Mouse (Mus musculus) layer of hippocampus, adult 9-11 months (tissue): ENCODE measurements at regions not wholly inside any gene's neighbourhood (a gene's known extent, or its start where the extent isn't known, plus 50 kb on each side); places are given as distances from the start of the nearest gene placed in this dataset.

Source experiments
- DNase-seq: peaks from one replicate; pipeline ENCODE4 v3.0.0; 2022

DNA sequence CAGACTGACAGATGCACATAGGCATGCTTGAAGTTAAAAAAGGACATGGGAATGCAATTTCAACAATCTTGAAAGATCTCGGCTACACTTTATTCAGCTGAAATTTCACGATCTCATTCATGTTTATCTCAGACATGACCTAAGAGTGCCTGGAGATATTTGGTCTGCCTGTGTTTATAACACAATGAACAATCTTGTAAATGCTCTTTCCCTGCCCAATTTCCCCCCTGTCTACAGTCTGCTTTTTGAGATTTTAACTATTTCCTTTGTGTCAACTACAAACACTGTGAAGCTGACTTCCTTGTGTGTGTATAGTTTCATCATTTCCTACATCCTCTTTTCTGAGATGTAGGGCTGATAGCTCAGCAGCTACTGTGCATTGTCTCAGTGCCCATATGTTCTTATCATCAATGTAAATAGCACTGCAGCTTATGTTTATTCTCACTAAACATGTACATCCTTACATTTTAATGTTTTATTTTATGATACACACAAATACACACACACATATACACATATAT, 319.4 kb upstream of the A1bg start:
- no peak for DNase-seq

DNA sequence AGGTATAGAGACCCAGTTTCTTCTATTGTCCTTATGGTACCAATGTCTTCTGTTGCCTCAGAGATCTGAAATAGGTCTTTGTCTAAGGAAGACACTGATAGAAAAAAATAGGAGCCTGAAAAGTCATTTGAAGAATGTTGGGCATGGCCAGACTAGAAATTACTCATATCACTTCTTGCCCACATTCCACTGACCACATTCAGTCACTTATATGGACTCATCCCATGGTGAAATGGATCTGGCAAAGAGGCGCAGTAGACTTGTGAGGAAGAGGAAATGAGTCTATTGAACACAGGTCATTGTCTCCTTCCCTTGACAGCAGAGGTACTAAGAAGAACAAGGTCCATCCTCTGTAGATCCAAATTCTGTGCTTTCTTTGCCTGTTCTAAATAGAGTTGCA, 318.9 kb upstream of the A1bg start:
- DNase-seq, result no peak

DNA sequence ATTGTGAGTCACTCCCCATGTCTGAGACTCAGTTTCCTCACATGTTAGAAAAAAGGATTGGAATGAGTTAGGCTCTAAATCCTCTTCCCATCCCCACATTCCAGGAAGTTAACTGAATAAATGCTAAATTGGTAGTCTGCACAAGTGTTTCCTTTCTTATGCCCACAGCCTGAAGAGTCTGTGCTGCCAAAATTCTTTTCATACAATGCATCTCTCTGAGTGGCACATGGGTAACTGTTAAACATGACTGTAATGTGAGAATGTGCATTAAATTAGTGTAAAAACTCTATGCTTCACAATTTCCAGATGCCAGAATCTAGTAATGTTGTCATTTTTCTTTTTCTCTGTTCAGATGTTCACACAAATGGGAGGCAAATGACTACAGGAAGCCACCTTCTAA, 317.5 kb upstream of the A1bg start:
- no peak for DNase-seq

DNA sequence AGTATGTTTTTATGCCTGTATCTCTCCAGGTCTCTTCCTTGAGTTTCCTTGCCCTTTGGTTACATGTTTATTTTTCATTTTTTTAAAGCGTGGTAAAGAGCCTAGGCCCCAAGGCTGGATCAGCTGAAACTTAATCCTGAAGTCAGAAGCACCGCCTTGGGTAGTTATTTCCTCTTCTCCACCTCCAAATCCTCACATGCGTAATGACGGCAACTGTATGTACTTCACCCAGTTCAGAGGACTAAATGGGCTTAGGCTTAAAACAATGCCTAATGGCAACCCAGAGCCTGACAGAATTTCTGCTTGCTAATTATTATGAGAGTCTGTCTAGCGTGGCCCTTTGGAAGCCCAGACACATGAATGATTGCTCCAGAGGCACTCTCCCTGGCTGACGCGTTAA, 316.6 kb upstream of the A1bg start:
- no peak for DNase-seq

DNA sequence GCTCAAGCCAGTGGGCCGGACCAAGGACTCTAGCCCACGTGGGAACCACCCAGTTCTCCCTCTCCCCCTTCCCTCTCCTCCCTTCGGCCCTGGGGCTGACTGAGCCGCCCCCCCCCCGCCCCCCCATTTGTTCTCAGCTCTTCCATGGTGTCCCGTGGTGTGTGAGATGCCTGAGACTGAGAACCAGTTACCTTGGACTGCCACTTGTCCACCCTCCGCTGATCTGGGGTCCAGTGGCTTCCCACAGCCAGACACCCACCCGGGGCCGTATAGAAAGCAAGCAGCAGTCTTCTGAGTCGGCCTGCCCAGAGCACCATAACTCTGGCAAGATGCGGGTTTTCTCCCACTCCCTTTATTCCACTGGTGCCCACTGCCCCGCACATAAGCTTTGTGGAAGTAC, 316.2 kb upstream of the A1bg start:
- no peak for DNase-seq

DNA sequence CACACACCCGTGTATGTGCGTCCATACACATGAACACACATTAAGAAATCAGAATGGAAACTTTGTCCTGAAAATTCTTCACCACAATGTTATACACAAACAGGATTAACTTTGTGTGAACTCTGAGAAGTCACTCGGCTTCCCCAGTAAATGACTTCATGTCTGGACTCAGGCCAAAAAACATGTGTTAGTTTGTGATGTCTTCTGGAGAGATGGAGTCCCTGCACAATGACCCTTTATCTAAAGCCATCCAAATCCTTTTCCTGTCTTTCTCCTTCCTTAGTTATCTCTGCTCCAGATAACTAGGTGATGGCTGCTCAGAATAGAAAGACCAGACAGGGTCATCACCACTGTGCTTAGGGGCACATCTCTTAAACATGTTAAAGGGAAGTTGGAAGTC, 306.8 kb upstream of the A1bg start:
- DNase-seq, result no peak

DNA sequence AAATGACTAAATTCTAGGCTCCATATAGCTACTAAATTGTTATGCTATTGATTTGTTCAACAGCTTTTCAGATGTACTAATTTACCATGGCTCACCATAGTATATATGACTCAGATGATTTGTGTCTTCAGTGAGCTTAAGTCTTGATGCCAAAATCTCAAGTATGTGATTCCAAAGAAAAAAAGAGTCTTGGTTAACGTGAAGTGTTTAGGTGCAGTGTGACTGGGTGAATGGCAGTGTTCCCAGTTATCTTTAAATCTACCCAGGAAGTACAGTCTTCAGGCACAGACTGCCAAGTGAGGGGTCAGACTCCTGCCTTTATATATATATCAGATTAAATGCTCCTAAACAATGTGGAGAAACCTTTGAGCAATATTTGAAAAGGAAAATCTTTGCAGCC, 300.1 kb upstream of the A1bg start:
- no peak for DNase-seq

DNA sequence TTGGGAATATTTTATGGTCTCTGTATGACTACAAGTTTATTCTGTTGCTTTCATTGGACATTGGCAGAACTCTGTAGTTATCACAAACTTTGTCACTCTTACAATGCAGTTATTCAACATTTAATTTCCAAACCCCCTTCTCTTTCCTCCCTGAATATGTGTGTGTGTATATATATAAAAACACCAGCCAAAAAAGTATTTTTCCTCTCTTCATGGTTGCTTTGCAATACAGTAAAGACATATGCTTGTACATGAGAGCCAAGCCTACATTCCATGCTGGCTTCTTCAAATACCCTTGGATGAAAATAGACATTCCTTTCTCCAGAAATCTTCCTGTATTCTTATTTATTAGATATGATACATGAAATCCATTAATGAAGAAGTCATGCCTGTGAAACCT, 287.3 kb upstream of the A1bg start:
- no peak for DNase-seq

DNA sequence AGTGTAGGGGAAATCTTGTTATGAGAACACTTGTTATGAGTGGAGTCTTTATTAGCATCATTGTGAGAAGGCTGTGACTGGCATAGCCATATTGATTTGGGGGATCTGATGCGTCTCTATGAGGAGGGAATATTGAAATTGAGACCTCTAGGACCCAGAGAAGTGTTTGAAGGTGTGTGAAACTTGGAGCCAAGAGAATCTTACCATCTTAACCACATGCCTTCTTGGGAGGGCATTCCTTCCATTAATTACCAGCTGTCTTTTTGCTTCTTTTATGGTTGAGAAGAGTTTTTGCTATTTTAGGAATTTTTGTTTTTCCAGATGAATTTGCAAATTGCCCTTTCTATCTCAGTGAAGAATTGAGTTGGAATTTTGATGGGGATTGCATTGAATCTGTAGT, 267.2 kb upstream of the A1bg start:
- DNase-seq, result no peak

DNA sequence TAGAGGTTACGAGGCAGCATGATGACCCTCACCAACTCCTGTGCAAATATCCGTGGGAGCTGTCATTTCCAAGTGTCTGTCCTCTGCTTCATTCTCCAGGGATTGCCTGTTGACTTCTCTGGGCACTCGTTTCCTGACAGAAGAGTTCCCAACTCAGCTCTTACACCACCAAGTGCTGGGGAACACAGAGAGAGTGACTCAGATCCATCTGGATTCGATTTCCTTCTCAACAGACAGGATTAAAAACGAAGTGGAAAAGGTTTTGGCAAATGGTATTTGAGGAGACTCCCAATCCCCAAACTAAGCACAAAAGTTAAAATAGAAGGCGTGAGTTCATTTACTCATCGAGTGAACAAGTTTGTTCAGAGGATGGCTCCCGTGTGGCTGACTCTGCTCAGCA, 266.7 kb upstream of the A1bg start:
- no peak for DNase-seq

DNA sequence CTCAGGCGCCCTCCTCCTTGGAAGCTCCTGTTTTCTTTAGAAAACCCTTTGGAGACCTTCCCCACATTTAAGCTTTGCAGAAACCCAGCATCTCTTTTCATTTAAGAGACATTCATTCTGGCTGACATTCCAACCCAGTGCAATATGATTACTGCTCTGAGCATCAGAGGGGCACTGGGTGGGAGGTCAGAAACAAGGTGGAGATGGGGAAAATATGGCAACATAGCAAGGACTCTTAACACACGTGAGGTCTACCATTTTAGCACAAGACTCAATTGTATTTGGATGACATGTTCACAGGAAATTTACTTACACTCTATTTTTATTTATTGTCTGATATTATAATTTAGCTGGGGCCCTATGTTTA, 261.8 kb upstream of the A1bg start:
- DNase-seq, result no peak

DNA sequence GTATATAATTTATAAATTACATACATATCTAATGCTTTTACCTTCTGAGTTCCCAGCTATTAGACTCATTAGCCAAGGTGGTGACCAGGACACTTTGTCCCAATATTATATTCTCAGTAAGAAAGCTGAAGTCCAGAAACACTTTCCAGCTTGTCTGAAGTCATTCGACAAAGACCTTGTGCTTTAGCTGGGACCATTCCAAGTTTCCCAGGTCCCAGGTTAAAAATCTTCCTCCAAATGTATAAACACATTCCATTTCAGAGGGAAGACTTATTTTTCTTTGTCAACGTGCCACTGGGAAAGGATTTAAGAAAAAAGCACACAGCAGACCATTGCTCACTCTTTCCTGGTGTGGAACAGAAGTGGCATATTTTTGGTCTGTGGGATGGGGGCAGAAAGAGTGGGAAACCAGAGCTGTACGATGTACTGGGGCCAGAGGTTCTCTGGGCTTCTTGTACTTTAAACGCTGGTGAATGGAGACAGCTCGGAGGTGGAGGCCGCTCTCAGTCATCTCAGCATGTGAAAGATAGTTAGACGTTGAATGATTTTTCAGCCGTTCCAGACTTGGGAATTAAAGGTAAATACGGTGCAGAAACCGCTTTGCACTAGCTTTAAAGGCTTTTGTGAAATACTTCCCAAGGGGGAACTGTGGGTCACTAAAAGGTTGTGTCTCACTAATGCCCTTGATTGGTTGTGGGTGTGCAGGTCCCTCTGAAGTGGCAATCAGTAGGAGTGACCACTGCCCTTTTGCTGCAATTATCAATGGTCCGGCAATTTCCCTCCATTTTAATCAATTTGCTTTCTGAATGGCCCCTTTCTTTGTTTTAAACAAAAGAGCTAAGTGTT, 261.2 kb upstream of the A1bg start:
- no peak for DNase-seq

DNA sequence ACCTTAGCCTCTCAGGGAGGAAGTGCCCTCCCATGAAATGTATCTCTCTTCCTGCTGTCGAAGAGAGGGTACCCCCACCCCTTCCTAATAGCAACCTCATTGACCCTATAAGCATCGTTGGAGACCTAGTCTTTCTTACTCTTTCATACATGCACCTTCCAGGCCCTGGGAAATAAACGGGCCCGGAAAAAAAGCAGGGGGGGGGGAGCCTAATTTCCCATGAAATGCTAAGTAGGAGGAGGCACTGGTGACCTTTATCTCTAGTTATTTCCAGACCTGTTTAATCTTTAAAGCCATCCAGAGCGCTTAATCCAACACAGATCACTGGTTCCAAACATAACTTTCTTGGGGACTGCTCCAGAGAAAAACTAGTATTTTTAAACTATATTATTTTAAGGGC, 260.5 kb upstream of the A1bg start:
- DNase-seq, result no peak

DNA sequence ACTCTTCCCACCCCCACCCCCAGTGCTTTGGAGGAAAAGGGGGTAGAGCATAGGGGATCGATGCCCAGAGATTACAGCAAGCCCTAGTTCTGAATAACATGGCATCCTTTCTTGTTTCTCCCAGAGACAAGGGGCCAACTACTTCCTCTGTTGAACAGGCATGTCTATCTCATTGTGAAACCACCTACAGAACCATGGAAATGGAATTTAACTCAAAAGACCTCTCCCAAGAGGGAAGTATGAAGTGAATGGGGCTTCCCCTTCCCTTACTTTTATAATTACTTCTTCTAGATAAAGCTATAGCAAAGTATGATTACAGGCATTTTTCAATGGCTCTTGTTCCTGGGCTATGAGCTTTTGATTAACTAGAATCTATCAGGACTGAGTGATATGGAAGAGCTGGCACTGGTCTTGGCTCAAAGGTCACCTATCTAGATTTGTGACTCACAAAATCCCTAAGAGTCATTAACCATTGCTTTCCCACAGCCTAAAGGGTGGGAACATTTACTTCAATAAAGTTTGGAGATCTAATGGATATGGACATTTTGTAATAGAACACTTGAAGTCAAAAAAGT, 246.1 kb upstream of the A1bg start:
- no peak for DNase-seq

DNA sequence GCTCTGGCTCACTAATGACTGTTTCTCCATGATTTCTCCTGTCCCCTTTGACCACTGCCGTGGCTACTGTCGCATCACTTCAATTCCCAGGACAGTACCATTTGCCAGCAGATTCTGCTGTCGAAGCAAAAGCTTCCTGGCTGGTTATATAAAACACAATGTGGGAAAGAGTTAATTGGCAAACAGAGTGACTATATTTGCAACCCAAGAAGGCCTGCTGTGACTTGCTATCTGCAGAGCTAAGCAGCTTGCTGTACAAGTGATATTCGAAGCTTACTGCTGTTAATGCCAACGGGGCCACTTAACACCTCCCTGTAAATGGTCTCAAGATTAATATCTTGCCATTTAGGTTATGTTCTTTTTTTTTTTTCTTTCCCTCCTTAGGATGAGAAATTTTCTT, 242.2 kb upstream of the A1bg start:
- no peak for DNase-seq

DNA sequence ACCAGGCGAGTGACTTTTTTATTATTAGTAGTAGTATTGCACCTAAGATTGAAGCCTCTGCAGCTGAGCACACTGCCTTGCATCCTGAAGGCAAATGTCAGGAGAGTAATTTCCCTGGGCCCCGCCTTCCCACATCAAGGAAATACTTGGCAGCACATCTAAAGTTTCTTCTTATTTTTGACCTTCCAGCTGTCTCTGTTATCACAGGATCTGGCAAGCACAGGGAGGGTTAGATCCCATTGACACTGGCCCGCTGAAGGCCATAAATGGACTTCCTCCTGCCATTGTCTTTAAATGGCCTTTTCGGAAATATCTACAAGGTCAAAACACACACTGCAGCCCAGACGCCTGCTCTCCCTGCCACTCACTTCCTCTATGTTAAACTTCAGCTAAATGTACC, 238.6 kb upstream of the A1bg start:
- no peak for DNase-seq

DNA sequence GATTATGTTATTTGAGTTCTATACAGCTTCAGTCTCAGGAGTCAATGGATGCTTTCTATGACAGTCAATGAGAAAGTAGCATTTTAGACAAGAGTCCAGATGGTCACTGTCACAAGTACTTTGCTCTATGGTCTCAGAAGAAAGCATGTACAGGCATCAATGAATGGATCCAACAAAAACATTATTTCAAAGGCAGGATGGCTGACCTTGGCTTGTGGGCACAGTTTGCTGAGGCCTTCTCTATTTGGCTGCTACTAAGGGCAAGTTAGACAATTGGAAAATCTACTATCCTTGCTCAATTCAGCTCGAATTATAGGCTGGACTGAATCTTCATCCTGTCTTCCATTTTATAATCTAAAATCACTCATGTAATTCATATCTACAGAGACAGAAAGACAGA, 237.9 kb upstream of the A1bg start:
- no peak for DNase-seq

DNA sequence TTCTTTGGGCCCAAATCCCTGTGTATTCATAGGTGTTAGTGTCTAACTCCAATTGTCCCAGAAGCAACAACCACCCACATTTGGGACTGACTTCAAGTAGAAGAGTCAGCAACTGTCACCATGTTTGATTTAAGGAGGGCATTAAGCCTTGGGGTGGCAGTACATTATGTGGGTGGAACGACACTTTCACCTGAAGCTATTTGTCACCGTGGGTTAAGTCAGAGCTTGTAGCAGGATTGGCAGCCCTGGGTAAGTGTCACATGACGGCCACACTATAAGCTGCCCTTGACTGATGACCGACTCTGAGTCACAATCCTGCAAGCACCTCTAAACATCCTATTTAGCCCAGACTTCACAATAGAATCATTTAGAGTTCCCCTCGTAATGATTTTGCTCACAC, 236.7 kb upstream of the A1bg start:
- no peak for DNase-seq

DNA sequence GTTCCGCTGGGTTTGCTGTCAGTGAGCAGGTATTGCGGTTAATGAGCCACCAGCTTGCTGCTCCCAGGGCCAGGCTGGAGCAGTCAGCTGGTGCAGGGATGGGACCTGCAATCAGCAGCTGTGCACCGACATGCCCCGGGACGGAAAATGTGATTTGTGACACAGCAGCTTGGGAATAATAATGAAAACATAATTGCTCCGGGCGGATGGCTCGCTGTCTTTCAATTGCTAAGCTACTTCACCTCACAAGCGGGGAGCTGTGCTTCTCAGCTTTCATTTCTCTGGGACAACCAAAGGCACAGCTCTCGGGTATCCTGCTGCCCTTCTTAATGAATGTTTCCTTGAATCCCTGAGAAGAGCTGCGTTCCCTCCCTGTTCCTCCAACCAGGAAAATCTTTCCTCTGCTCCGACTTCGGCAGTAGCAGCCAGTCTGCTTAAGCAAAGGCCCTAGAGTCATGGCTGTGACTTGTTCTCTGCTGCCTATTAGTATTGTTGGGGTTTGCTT, 235.3 kb upstream of the A1bg start:
- DNase-seq, result peak; percentile 18

DNA sequence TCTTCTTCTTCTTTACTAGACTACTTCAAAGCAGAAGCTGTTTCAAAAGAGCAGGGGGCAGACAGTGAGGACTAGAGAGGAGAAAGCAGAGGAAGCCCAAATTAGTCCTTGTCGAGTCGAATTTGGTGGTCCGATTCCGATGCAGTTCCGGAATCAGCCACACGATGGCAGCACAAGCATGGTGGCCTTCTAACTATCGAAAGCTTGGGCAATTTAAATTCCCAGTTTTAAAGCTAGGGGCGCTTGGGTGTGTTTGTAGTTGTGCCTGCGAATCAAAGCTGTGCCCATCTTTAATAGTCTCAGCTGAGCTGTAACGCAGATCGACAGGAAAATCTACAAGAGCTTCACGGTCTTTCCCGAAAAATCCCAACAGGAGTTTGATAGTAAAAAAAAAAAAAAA, 234.7 kb upstream of the A1bg start:
- peak; percentile 90 for DNase-seq

DNA sequence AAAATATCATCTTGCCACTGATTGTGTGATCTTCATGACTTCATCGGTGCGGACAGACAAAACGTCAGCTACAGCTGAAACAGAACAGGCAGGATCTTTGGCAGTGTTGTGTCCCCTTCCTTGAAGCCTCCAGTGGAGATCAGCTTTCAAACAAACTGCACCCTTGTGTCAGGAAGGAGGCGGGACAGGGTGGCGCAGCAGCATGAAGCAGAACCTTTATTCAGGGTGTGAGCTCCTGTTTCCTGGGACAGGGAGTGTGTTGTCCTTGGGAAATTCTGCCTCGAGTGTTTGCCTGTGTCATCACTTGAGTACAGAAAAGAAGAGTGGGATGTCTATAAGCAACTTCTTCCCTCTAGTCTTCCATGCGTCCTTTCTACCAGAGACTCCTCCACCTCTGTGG, 232.7 kb upstream of the A1bg start:
- DNase-seq, result no peak

DNA sequence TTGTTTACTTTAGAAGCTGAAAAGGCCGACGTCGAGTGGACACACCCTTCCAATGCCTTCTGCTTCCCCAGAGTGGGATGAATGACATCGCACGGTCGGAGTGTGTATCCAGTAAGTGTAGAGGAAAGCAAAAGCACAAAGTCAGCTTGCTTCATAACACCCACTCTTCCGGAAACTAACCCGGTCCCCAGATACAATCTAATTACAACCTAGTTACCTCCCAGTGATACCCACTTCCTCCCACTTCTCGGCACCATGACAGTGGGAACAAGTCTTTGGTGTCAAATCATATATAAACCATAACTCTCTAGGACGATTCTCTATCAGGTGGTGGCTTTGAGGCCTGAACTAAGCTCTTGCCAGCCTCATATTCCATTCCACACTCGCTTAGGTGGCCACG, 231.4 kb upstream of the A1bg start:
- no peak for DNase-seq

DNA sequence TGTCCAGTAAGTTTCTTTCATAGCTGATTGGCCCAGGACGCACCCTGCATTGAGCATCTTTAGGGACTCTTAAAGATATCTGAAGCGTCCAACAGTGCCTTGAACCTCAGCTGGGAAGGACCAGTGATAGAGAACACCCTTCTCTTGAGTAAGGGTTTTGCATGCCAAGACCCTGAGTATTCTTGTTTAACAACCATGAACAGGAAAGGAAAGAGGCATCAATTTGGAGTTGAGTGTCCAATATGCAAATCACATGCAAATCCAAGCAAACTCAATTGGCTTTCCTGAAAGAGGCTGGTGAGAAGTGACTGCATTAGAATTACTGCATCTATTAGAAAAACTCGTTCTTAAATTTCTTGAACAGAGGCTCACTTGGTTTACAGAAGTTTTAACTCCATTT, 220.0 kb upstream of the A1bg start:
- DNase-seq, result no peak

DNA sequence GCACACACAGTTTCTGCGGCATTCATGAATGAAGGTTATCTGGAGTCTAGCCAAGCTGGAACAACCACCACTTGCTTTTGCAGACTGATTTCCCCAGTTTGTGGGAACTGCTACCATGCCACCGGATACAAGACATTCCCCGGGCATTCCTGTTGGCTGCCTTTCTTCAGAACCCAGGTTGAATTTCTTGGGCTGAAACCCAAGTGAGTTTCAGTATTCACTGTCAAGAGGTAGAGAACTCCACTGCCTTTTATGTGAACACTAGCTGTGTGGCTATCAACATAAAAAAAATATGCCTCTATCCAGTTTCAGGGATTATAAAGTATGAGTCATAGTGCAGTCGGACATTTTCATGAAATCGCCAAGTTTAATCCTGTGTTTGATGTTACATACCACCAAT, 216.3 kb upstream of the A1bg start:
- DNase-seq, result no peak

DNA sequence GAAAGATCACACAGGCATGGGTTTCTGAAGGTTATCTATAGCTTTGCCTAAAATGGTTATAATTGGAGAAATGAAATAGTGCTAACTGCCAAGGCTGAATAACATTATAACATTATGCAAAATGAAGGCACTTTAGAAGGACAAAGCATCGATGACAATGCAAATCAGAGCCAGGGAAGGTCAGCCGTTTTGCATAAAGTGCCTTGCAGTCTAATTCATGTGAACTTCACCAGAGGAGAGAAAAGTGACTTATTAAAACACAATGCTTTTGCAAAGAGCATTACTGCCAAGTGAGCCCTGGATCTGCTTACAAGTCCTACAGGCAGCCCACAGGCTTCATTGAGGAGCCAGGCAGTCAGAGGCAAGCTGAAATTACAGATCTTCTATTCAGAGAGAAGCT, 214.0 kb upstream of the A1bg start:
- no peak for DNase-seq
